Mouse (Mus musculus) neural tube, embryonic 14.5 days (tissue): ENCODE measurements at regions not wholly inside any gene's neighbourhood (a gene's known extent, or its start where the extent isn't known, plus 50 kb on each side); places are given as distances from the start of the nearest gene placed in this dataset.
A peak's percentile ranks its signal among the peaks of the same experiment; 100 is the strongest.

Experiments used
- ATAC-seq: fragments of 200-750 bp; cut with Nextera tagmentation; 2 replicates; pipeline ENCODE4 v1.8.0; 2017; ENCODE audit warnings: low read depth, mild to moderate bottlenecking, moderate TSS enrichment, moderate library complexity
- H3K27ac ChIP-seq: fragments of 300-500 bp; sonication (generic); 2 replicates; pipeline ENCODE4 v1.5.1; 2014; ENCODE audit warnings: low read depth, mild to moderate bottlenecking, control low read depth, low read length, moderate library complexity, mixed read lengths
- H3K27me3 ChIP-seq: fragments of 300-500 bp; sonication (generic); 2 replicates; pipeline ENCODE4 v1.6.1; 2014; ENCODE audit warnings: low read length; ENCODE audit not compliant: control insufficient read depth, insufficient read depth
- H3K36me3 ChIP-seq: fragments of 300-500 bp; sonication (generic); 2 replicates; pipeline ENCODE4 v1.6.1; 2014; ENCODE audit warnings: low read length, mixed read lengths; ENCODE audit not compliant: control insufficient read depth, insufficient read depth
- H3K4me1 ChIP-seq: fragments of 300-500 bp; sonication (generic); 2 replicates; pipeline ENCODE4 v1.6.1; 2014; ENCODE audit warnings: low read length; ENCODE audit not compliant: control insufficient read depth, insufficient read depth
- H3K4me2 ChIP-seq: fragments of 300-500 bp; sonication (generic); 2 replicates; pipeline ENCODE4 v1.6.1; 2014; ENCODE audit warnings: mild to moderate bottlenecking, low read depth, low read length, control low read depth
- H3K4me3 ChIP-seq: fragments of 300-500 bp; sonication (generic); 2 replicates; pipeline ENCODE4 v1.5.1; 2014; ENCODE audit warnings: low read depth, low read length, control low read depth, mixed read lengths
- H3K9ac ChIP-seq: fragments of 300-500 bp; sonication (generic); replicated peaks from 2 replicates; pipeline ENCODE4 v1.6.1; 2014; ENCODE audit warnings: low read depth, mild to moderate bottlenecking, control low read depth, low read length, mixed read lengths
- H3K9me3 ChIP-seq: fragments of 300-500 bp; sonication (generic); 2 replicates; pipeline ENCODE4 v1.6.1; 2016; ENCODE audit warnings: low read length; ENCODE audit not compliant: control insufficient read depth
- WGBS: fragments of 180-500 bp; shearing (Covaris S2); extraction: QIAGEN DNeasy Blood & Tissue Kit; methylation state at CpG from one replicate; pipeline ENCODE4 v1.1.7; 2014; 5-methylcytosine and 5-hydroxymethylcytosine counted together

- Histone ChIP-seq H3K27ac (no peak overlapping the region), H3K9ac (no peak overlapping the region), H3K4me1 (0 out of 2 replicates have a peak, but pooled peaks cover 6% of the 10 kb centered on the region), H3K4me2 (no peak overlapping the region), H3K36me3 (no peaks in the 10 kb centered on the region), H3K4me3 (no peak overlapping the region), H3K27me3 (no peaks in the 10 kb centered on the region), H3K9me3 (no peaks in the 10 kb centered on the region)
- no peak for ATAC-seq
These were observed 584.3 kb upstream of the Lcorl start for GRCm38 (mm10) chr5:46441716-46442115.

DNA sequence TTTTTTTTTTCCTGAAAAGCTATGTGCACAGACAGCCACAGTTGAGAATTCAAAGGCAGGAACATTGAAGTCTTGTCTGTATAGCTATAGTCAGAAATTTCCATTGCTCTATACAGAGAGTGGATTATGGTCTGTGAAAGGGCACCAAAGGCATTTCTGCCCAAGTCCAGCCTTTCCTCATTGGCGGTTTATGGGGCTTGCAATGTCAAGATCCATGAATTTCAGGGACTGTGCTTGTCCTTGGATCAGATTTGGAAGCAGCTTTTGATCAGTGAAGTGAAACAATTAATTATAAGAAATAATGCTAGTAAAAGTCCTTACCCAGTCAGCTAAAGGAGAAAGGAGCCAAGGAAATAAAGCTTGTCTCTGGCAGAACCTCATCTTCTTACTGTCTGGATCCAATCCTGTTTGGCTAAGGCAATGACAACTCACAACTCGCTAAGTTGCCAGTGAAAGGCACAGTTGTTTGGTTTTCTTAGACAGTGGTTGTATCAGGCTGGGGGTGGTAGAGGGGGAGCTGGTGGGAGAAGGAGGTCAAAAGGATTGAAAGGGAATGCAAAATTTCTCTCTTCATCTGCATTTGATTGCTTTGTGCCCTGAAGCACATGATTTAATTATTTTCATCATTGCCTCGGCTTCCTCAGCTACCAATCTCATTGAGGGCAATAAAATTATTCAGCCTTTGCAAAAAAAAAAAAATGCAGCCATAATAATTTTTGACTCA, 574.4 kb upstream of the Lcorl start:
- Histone ChIP-seq H3K36me3 (no peaks in the 10 kb centered on the region), H3K4me1 (no peaks in the 10 kb centered on the region), H3K9ac (no peak overlapping the region), H3K4me3 (no peak overlapping the region), H3K27ac (0 out of 2 replicates have a peak overlapping the region, but pooled peaks have one; percentile 5), H3K4me2 (no peak overlapping the region), H3K9me3 (no peaks in the 10 kb centered on the region), H3K27me3 (no peaks in the 10 kb centered on the region)
- 29% methylated on average over 3 of the region's 3 CpGs for WGBS
- peak; percentile 69 for ATAC-seq

GRCm38 (mm10) chr5:46422738-46423137, 565.3 kb upstream of the Lcorl start:
- no peaks in the 10 kb centered on the region for H3K36me3 ChIP-seq
- no peaks in the 10 kb centered on the region for H3K9me3 ChIP-seq
- H3K4me2 ChIP-seq: no peak overlapping the region
- 29% methylated on average over 3 of the region's 3 CpGs for WGBS
- no peaks in the 10 kb centered on the region for H3K4me1 ChIP-seq
- H3K27ac ChIP-seq: no peak overlapping the region
- H3K4me3 ChIP-seq: no peak overlapping the region
- no peak overlapping the region for H3K9ac ChIP-seq
- no peaks in the 10 kb centered on the region for H3K27me3 ChIP-seq
- no peak for ATAC-seq

- Histone ChIP-seq H3K4me1 (no peaks in the 10 kb centered on the region), H3K9me3 (no peaks in the 10 kb centered on the region), H3K4me3 (no peak overlapping the region), H3K4me2 (no peak overlapping the region), H3K36me3 (no peaks in the 10 kb centered on the region), H3K27ac (no peak overlapping the region), H3K9ac (no peak overlapping the region), H3K27me3 (no peaks in the 10 kb centered on the region)
- 72% methylated on average over 2 of the region's 2 CpGs for WGBS
- no peak for ATAC-seq
These were observed 549.6 kb upstream of the Lcorl start for GRCm38 (mm10) chr5:46406969-46407368.

DNA sequence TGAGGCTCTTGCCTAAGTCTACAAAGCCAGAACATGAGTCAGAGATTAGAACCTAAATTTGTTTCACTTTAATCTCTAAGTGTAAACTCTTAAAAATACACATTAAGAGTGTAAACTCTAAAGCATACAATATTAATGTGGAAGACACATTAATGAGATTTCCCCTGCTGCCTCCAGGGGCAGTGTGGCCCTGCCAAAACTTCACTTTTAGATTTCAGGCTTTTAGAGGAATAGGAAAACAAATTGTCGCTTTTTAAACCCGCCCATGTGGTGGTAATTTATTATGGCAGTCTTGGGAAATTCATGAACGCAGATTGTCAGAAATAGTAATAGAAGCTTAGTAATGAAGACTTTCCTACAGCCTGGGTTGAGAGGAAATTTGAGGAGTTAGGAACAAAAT, 549.0 kb upstream of the Lcorl start:
- no peak overlapping the region for H3K4me2 ChIP-seq
- ATAC-seq: no peak
- no peaks in the 10 kb centered on the region for H3K4me1 ChIP-seq
- 36% methylated on average over 3 of the region's 3 CpGs for WGBS
- H3K27ac ChIP-seq: no peak overlapping the region
- no peaks in the 10 kb centered on the region for H3K9me3 ChIP-seq
- no peak overlapping the region for H3K9ac ChIP-seq
- H3K4me3 ChIP-seq: no peak overlapping the region
- H3K27me3 ChIP-seq: no peaks in the 10 kb centered on the region
- H3K36me3 ChIP-seq: no peaks in the 10 kb centered on the region

- Histone ChIP-seq H3K27ac (no peak overlapping the region), H3K4me3 (no peak overlapping the region), H3K27me3 (no peaks in the 10 kb centered on the region), H3K9me3 (no peaks in the 10 kb centered on the region), H3K36me3 (no peaks in the 10 kb centered on the region), H3K4me2 (no peak overlapping the region), H3K4me1 (no peaks in the 10 kb centered on the region), H3K9ac (no peak overlapping the region)
- ATAC-seq: no peak
- WGBS: 60% methylated on average over 2 of the region's 2 CpGs
These were observed 529.2 kb upstream of the Lcorl start for GRCm38 (mm10) chr5:46386591-46386990.

GRCm38 (mm10) chr5:46367328-46367727, 509.9 kb upstream of the Lcorl start:
- no peak overlapping the region for H3K27ac ChIP-seq
- no peaks in the 10 kb centered on the region for H3K36me3 ChIP-seq
- no peak overlapping the region for H3K4me3 ChIP-seq
- H3K9me3 ChIP-seq: no peaks in the 10 kb centered on the region
- no peaks in the 10 kb centered on the region for H3K27me3 ChIP-seq
- no peak overlapping the region for H3K4me2 ChIP-seq
- no peaks in the 10 kb centered on the region for H3K4me1 ChIP-seq
- no peak overlapping the region for H3K9ac ChIP-seq
- 92% methylated on average over 1 of the region's 1 CpGs for WGBS
- no peak for ATAC-seq

GRCm38 (mm10) chr5:46363661-46364060, 506.2 kb upstream of the Lcorl start:
- Histone ChIP-seq H3K36me3 (no peaks in the 10 kb centered on the region), H3K4me2 (no peak overlapping the region), H3K4me3 (no peak overlapping the region), H3K27me3 (no peaks in the 10 kb centered on the region), H3K27ac (no peak overlapping the region), H3K4me1 (no peaks in the 10 kb centered on the region), H3K9ac (no peak overlapping the region), H3K9me3 (no peaks in the 10 kb centered on the region)
- ATAC-seq: no peak
- WGBS: 94% methylated on average over 2 of the region's 2 CpGs

GRCm38 (mm10) chr5:46361637-46362036, 504.2 kb upstream of the Lcorl start:
- Histone ChIP-seq H3K9ac (no peak overlapping the region), H3K36me3 (no peaks in the 10 kb centered on the region), H3K27ac (no peak overlapping the region), H3K9me3 (no peaks in the 10 kb centered on the region), H3K27me3 (no peaks in the 10 kb centered on the region), H3K4me1 (no peaks in the 10 kb centered on the region), H3K4me2 (no peak overlapping the region), H3K4me3 (no peak overlapping the region)
- 73% methylated on average over 1 of the region's 1 CpGs for WGBS
- no peak for ATAC-seq
